Mouse (Mus musculus): ENCODE measurements around the gene P3h4. TPM values are rescaled to one million over a fixed set of nuclear protein-coding genes. Genes with fewer than 3 reads are reported as not detected.

Gene P3h4
- polyA plus RNA-seq, 1 experiment from 2014 or later = 13.8 TPM

DNA sequence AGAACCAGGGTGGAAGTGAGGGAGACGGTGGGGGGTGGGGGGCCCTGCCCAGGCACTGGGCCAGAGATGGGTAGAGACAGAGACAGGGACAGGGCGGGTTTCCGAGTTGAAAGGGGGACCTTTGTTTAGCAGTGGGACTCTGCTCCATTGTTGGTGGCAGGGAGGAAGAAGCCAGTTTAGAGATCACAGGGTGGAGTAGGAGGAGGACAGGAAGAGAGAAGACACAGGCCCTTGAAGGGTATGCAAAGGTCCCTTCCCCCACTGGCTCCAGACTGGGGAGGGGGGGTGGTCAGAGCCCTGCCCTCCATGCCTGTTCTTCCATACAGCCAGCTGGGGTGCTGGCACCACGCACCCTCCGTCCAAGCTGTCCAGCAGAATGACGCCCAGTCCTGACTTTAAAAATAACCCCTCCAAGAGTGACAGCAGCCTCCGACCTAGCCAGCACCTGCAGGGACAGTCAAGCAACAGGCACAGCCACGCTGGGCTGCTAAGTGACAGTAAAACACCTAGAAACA is 24.6 kb downstream of the P3h4 start:
- Histone ChIP-seq H3K4me2 (ENCODE audit: low read length) (no peak overlapping the region), H3K27ac (ENCODE audit: low read length) (no peak overlapping the region), H3K36me3 (ENCODE audit: control insufficient read depth, insufficient read depth) (no peaks in the 10 kb centered on the region), H3K27me3 (replicated peaks; ENCODE audit: control insufficient read depth, insufficient read depth, low read length) (no peaks in the 10 kb centered on the region), H3K4me1 (replicated peaks; ENCODE audit: control insufficient read depth, insufficient read depth, low read length) (peaks cover 7% of the 10 kb centered on the region), H3K4me3 (replicated peaks; ENCODE audit: low read length) (no peak overlapping the region), H3K9me3 (ENCODE audit: control insufficient read depth, low read length) (no peaks in the 10 kb centered on the region), H3K9ac (replicated peaks; ENCODE audit: low read depth, low read length) (no peak overlapping the region)
- 39% methylated on average over 8 of the region's 8 CpGs for WGBS
- ATAC-seq = no peak

DNA sequence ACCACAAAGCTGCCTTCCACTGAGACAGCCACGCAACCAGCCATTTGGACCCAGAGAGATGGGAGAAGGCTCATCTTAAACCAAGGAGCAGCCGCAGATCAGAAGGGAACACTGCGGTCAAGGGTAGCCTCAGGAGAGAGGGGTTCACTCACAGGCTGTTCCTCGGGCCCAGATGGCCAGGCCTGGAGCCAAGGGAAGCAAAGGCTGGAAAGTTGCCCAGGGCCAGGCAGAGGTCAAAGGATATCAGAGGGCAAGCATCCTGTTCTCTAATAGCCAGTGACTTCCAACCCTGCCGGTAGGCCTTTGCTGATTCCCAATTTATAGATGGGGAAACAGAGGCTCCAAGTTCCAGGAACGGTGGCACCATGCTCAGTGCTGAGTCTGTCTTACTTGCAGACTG is 26.0 kb downstream of the P3h4 start:
- H3K9me3 ChIP-seq (ENCODE audit: control insufficient read depth, low read length) = no peaks in the 10 kb centered on the region
- WGBS = 84% methylated on average over 6 of the region's 6 CpGs
- no peak for ATAC-seq

DNA sequence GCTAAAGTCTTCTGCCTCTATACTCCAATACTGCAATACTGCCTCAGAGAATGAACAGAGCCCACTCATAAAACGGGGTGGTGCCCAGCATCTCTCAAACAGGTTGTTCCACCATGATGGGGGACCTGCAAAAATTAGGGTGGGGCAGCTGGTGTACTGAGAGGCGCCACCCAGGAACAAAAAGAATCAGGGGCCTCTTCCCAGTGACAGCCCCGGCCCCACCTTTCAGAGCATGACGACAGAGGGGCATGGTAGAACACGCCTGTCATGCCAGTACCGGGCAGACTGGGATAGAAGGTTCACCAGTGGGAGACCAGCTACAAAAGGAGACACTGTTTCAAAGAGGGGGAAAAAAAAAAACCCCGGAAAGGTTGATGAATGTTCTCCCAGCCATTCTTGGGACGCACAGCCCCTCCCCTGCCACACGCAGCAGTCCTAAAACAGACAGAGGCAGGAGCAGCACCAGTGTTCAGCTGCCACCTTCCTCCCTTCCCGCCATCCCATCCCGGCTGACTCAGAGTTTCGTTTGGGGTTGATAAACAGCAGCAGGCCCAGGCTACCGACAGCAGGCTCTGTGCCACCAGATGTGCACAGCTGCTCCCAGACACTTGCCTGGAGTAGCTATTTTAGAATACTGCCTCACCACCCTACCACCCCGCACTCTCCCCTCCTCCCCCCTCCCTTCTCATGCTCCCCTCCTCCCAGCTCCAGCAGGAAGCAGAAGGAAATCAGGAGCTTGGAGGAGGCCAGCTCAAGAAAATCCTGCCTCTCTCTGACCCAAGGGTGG is 26.9 kb downstream of the P3h4 start:
- WGBS = 58% methylated on average over 14 of the region's 14 CpGs
- H3K9ac ChIP-seq (replicated peaks; ENCODE audit: low read depth, low read length) = no peak overlapping the region
- no peaks in the 10 kb centered on the region for H3K9me3 ChIP-seq (ENCODE audit: control insufficient read depth, low read length)
- peaks cover 5% of the 10 kb centered on the region for H3K4me1 ChIP-seq (replicated peaks; ENCODE audit: control insufficient read depth, insufficient read depth, low read length)
- ATAC-seq = no peak
- peak overlapping the region; percentile 16; the same call in 1 of the 2 replicates for H3K27ac ChIP-seq (ENCODE audit: low read length)
- H3K27me3 ChIP-seq (replicated peaks; ENCODE audit: control insufficient read depth, insufficient read depth, low read length) = no peaks in the 10 kb centered on the region
- H3K4me3 ChIP-seq (replicated peaks; ENCODE audit: low read length) = no peak overlapping the region
- no peak overlapping the region for H3K4me2 ChIP-seq (ENCODE audit: low read length)
- peaks cover 7% of the 10 kb centered on the region; the same call in 1 of the 2 replicates for H3K36me3 ChIP-seq (ENCODE audit: control insufficient read depth, insufficient read depth)

More for the DNA sequence above, 26.0 kb downstream of the P3h4 start:
- no peak overlapping the region for H3K9ac ChIP-seq (replicated peaks; ENCODE audit: low read depth, low read length)
- peaks cover 5% of the 10 kb centered on the region for H3K4me1 ChIP-seq (replicated peaks; ENCODE audit: control insufficient read depth, insufficient read depth, low read length)
- H3K36me3 ChIP-seq (ENCODE audit: control insufficient read depth, insufficient read depth) = peaks cover 2% of the 10 kb centered on the region; the same call in 1 of the 2 replicates
- no peak overlapping the region for H3K27ac ChIP-seq (ENCODE audit: low read length)
- H3K27me3 ChIP-seq (replicated peaks; ENCODE audit: control insufficient read depth, insufficient read depth, low read length) = no peaks in the 10 kb centered on the region
- no peak overlapping the region for H3K4me3 ChIP-seq (replicated peaks; ENCODE audit: low read length)
- no peak overlapping the region for H3K4me2 ChIP-seq (ENCODE audit: low read length)

DNA sequence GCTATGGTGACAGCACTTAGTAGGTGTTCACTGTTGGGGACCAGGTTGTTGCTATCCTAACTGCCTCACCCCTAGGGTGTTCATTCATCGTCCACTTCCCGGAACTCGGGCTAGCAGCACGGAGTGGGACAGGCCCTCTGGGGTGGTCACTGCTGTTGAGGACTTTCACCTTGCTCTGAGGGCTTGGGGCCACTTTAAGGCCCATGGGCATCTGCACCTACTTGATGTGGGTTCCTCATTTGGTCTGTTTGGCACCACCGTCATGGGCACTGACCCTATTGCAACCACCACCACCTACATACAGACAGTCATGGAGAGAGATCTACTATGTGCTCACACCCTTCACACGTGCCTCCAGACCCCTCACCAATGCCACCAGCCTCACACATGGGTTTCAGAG is 27.5 kb downstream of the P3h4 start:
- no peak overlapping the region for H3K4me2 ChIP-seq (ENCODE audit: low read length)
- no peak overlapping the region for H3K27ac ChIP-seq (ENCODE audit: low read length)
- peaks cover 5% of the 10 kb centered on the region for H3K4me1 ChIP-seq (replicated peaks; ENCODE audit: control insufficient read depth, insufficient read depth, low read length)
- H3K4me3 ChIP-seq (replicated peaks; ENCODE audit: low read length) = no peak overlapping the region
- ATAC-seq = no peak
- H3K36me3 ChIP-seq (ENCODE audit: control insufficient read depth, insufficient read depth) = peaks cover 7% of the 10 kb centered on the region; the same call in 1 of the 2 replicates
- no peaks in the 10 kb centered on the region for H3K27me3 ChIP-seq (replicated peaks; ENCODE audit: control insufficient read depth, insufficient read depth, low read length)
- WGBS = 80% methylated on average over 6 of the region's 6 CpGs
- no peaks in the 10 kb centered on the region for H3K9me3 ChIP-seq (ENCODE audit: control insufficient read depth, low read length)
- H3K9ac ChIP-seq (replicated peaks; ENCODE audit: low read depth, low read length) = no peak overlapping the region

DNA sequence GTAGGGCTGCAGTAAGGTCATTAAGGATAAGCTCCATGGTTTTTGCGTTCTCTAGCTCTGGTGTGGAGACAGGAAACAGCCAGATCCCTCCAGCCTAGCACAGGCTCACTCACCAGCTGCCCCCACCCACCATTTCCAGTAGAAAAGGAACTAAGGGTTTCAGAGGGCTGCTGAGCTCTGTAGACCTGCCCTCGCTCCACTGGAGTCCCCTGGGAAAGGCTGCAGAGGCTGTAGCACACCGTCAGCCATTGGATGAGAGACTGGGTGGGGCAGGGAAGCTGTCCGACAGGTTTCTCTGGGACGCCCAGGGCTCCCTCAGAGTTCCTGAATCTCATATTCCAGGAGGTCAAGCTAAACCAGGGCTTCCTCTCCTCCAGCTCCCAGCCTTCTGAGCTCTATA is 28.1 kb downstream of the P3h4 start:
- no peaks in the 10 kb centered on the region for H3K9me3 ChIP-seq (ENCODE audit: control insufficient read depth, low read length)
- H3K4me2 ChIP-seq (ENCODE audit: low read length) = no peak overlapping the region
- no peak for ATAC-seq
- H3K27me3 ChIP-seq (replicated peaks; ENCODE audit: control insufficient read depth, insufficient read depth, low read length) = no peaks in the 10 kb centered on the region
- no peak overlapping the region for H3K27ac ChIP-seq (ENCODE audit: low read length)
- H3K4me1 ChIP-seq (replicated peaks; ENCODE audit: control insufficient read depth, insufficient read depth, low read length) = peaks cover 5% of the 10 kb centered on the region
- peaks cover 10% of the 10 kb centered on the region for H3K36me3 ChIP-seq (ENCODE audit: control insufficient read depth, insufficient read depth)
- H3K9ac ChIP-seq (replicated peaks; ENCODE audit: low read depth, low read length) = no peak overlapping the region
- 49% methylated on average over 5 of the region's 5 CpGs for WGBS
- no peak overlapping the region for H3K4me3 ChIP-seq (replicated peaks; ENCODE audit: low read length)

DNA sequence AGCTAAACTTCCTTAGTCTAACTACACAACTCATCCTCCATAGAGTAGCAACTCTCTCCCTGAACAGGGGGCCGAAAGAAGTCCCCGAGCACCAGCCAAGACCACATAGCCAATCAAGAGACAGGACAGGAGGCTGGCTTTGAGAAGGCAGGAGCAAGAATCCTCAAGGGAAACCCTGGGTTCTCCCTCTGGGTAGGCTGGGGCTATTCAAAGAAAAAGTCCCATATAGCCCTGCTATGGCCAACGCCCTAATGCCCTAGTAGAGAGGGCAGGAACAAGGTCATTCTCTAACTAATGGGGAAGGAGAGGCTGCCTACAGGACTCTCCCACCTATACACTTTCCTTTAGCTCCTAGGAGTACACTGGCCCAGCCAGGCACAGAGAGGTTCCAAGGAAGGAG is 29.6 kb downstream of the P3h4 start:
- H3K36me3 ChIP-seq (ENCODE audit: control insufficient read depth, insufficient read depth) = peaks cover 12% of the 10 kb centered on the region
- no peaks in the 10 kb centered on the region for H3K9me3 ChIP-seq (ENCODE audit: control insufficient read depth, low read length)
- peaks cover 5% of the 10 kb centered on the region for H3K4me1 ChIP-seq (replicated peaks; ENCODE audit: control insufficient read depth, insufficient read depth, low read length)
- no peak for ATAC-seq
- no peak overlapping the region for H3K27ac ChIP-seq (ENCODE audit: low read length)
- H3K4me3 ChIP-seq (replicated peaks; ENCODE audit: low read length) = no peak overlapping the region
- H3K4me2 ChIP-seq (ENCODE audit: low read length) = no peak overlapping the region
- H3K9ac ChIP-seq (replicated peaks; ENCODE audit: low read depth, low read length) = no peak overlapping the region
- H3K27me3 ChIP-seq (replicated peaks; ENCODE audit: control insufficient read depth, insufficient read depth, low read length) = no peaks in the 10 kb centered on the region
- 84% methylated on average over 3 of the region's 3 CpGs for WGBS

DNA sequence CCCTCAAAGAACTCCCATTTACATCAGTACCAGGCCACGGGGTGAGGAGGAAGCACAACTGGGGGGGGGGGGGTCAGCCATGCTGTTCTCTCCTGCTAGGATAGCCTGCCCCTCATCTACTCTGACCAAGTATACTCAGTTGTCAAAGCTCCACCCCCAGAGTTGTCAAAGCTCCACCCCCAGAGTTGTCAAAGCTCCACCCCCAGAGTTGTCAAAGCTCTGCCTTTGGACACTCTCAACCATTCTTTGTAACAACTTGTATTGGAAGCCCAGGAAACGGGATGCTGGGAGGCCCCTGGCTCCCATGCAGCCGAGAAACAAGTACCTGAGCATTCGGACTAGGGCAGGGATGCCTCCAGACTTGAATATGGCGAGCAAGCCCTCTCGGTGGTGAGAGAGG is 32.0 kb downstream of the P3h4 start:
- Histone ChIP-seq H3K36me3 (ENCODE audit: control insufficient read depth, insufficient read depth) (peaks cover 16% of the 10 kb centered on the region), H3K27ac (ENCODE audit: low read length) (no peak overlapping the region), H3K4me3 (replicated peaks; ENCODE audit: low read length) (no peak overlapping the region), H3K9ac (replicated peaks; ENCODE audit: low read depth, low read length) (no peak overlapping the region), H3K27me3 (replicated peaks; ENCODE audit: control insufficient read depth, insufficient read depth, low read length) (no peaks in the 10 kb centered on the region), H3K4me1 (replicated peaks; ENCODE audit: control insufficient read depth, insufficient read depth, low read length) (no peaks in the 10 kb centered on the region), H3K4me2 (ENCODE audit: low read length) (no peak overlapping the region), H3K9me3 (ENCODE audit: control insufficient read depth, low read length) (no peaks in the 10 kb centered on the region)
- 78% methylated on average over 6 of the region's 6 CpGs for WGBS
- no peak for ATAC-seq

DNA sequence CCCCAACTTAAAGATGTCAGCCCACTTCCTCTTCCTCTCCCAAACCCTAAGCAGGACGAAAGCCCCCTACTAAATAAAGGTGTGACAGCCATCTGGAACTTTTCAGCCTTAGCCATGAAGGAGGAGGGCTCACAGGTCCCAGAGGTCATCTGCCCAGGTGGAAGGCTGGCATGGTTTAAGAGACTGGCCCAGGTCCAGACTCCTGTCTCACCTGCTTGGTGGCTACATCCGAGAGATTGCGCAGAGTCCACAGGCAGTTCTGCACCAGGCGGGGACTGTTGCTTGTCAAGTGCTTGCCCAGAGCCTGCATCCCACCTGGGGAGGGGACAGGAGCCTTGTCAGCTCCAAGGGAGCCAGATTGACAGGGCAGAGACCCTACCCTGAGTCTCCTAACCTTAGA is 35.3 kb downstream of the P3h4 start:
- Histone ChIP-seq H3K4me2 (ENCODE audit: low read length) (no peak overlapping the region), H3K9me3 (ENCODE audit: control insufficient read depth, low read length) (no peaks in the 10 kb centered on the region), H3K4me1 (replicated peaks; ENCODE audit: control insufficient read depth, insufficient read depth, low read length) (no peaks in the 10 kb centered on the region), H3K9ac (replicated peaks; ENCODE audit: low read depth, low read length) (no peak overlapping the region), H3K27ac (ENCODE audit: low read length) (no peak overlapping the region), H3K36me3 (ENCODE audit: control insufficient read depth, insufficient read depth) (peaks cover 27% of the 10 kb centered on the region), H3K4me3 (replicated peaks; ENCODE audit: low read length) (no peak overlapping the region), H3K27me3 (replicated peaks; ENCODE audit: control insufficient read depth, insufficient read depth, low read length) (no peaks in the 10 kb centered on the region)
- WGBS = 88% methylated on average over 4 of the region's 4 CpGs
- no peak for ATAC-seq

DNA sequence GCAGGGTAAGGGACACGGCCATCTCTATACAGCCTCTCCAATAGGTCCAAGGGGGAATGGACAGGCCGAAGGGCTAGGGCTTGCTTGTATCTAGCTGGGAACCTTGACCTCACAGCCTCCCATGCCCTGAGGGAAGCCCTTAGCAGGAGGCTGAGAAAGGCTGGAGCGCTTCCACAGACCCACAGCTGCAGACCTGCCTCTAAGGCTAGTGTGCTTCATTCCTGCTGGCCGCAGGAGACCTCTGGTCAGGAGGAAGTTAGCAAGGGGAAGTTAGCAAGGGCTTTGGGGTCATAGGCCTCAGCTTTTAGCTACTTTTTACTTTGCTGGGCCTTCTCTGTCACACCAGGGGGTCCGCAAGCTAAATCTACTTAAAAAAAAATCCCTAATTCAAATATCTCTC is 36.2 kb downstream of the P3h4 start:
- Histone ChIP-seq H3K9me3 (ENCODE audit: control insufficient read depth, low read length) (no peaks in the 10 kb centered on the region), H3K9ac (replicated peaks; ENCODE audit: low read depth, low read length) (no peak overlapping the region), H3K27me3 (replicated peaks; ENCODE audit: control insufficient read depth, insufficient read depth, low read length) (no peaks in the 10 kb centered on the region), H3K4me1 (replicated peaks; ENCODE audit: control insufficient read depth, insufficient read depth, low read length) (no peaks in the 10 kb centered on the region), H3K4me3 (replicated peaks; ENCODE audit: low read length) (no peak overlapping the region), H3K27ac (ENCODE audit: low read length) (no peak overlapping the region), H3K36me3 (ENCODE audit: control insufficient read depth, insufficient read depth) (peaks cover 31% of the 10 kb centered on the region), H3K4me2 (ENCODE audit: low read length) (no peak overlapping the region)
- WGBS = 84% methylated on average over 5 of the region's 5 CpGs
- ATAC-seq = no peak
